Mouse (Mus musculus) neural tube, embryonic 11.5 days (tissue): ENCODE data around the gene Rpap2. TPM values are rescaled to one million over a fixed set of nuclear protein-coding genes. Genes with fewer than 3 reads are reported as not detected.

Source experiments
- ATAC-seq: fragments of 200-750 bp; cut with Nextera tagmentation; 2 replicates; pipeline ENCODE4 v1.8.0; 2017; ENCODE audit warnings: moderate number of reproducible peaks, mild to moderate bottlenecking, moderate TSS enrichment, moderate library complexity; ENCODE audit not compliant: insufficient read depth, low FRiP score, low TSS enrichment
- DNase-seq: peaks from one replicate; pipeline ENCODE4 v3.0.0-alpha.2; 2015; ENCODE audit warnings: low spot score
- H3K27ac ChIP-seq: fragments of 300-500 bp; sonication (generic); 2 replicates; pipeline ENCODE4 v1.5.1; 2014; ENCODE audit warnings: low read depth, mild to moderate bottlenecking, low read length
- H3K27me3 ChIP-seq: fragments of 300-500 bp; sonication (generic); 2 replicates; pipeline ENCODE4 v1.6.1; 2014; ENCODE audit warnings: mild to moderate bottlenecking, low read length, mixed read lengths; ENCODE audit not compliant: control insufficient read depth, insufficient read depth
- H3K36me3 ChIP-seq: fragments of 300-500 bp; sonication (generic); 2 replicates; pipeline ENCODE4 v1.6.1; 2014; ENCODE audit warnings: mild to moderate bottlenecking, low read length, moderate library complexity, mixed read lengths; ENCODE audit not compliant: control insufficient read depth, insufficient read depth
- H3K4me1 ChIP-seq: fragments of 300-500 bp; sonication (generic); 2 replicates; pipeline ENCODE4 v1.6.1; 2014; ENCODE audit warnings: low read length, mixed read lengths; ENCODE audit not compliant: control insufficient read depth, insufficient read depth
- H3K4me2 ChIP-seq: fragments of 300-500 bp; sonication (generic); 2 replicates; pipeline ENCODE4 v1.6.1; 2014; ENCODE audit warnings: low read depth, mild to moderate bottlenecking, moderate library complexity
- H3K4me3 ChIP-seq: fragments of 300-500 bp; sonication (generic); 2 replicates; pipeline ENCODE4 v1.5.1; 2014; ENCODE audit warnings: low read depth, low read length
- H3K9ac ChIP-seq: fragments of 300-500 bp; sonication (generic); 2 replicates; pipeline ENCODE4 v1.6.1; 2014; ENCODE audit warnings: mild to moderate bottlenecking, low read length
- H3K9me3 ChIP-seq: fragments of 300-500 bp; sonication (generic); 2 replicates; pipeline ENCODE4 v1.6.1; 2016; ENCODE audit warnings: low read length; ENCODE audit not compliant: control insufficient read depth
- WGBS: fragments of 180-500 bp; shearing (Covaris S2); extraction: QIAGEN DNeasy Blood & Tissue Kit; methylation state at CpG from one replicate; pipeline ENCODE4 v1.1.7; 2014; 5-methylcytosine and 5-hydroxymethylcytosine counted together
- polyA plus RNA-seq: library from polyadenylated mRNA; unstranded; fragments of >200 nt; fragmentation: Nextera tagmentation; extraction: Ambion mirVana; gene quantifications from 2 replicates; pipeline ENCODE4 v1.2.1, GENCODE M21; 2014

Gene Rpap2
- polyA plus RNA-seq, 1 experiment from 2014 or later = 19.6 TPM

GRCm38 (mm10) chr5:107621327-107621726 is 24.2 kb downstream of the Rpap2 start:
- Histone ChIP-seq H3K4me3 (no peak overlapping the region), H3K27ac (no peak overlapping the region), H3K36me3 (peaks cover 5% of the 10 kb centered on the region; the same call in 1 of the 2 replicates), H3K4me2 (no peak overlapping the region), H3K9me3 (no peaks in the 10 kb centered on the region), H3K27me3 (no peaks in the 10 kb centered on the region), H3K9ac (no peak overlapping the region), H3K4me1 (no peaks in the 10 kb centered on the region)
- 95% methylated on average over 3 of the region's 3 CpGs for WGBS
- no peak for DNase-seq
- no peak for ATAC-seq

GRCm38 (mm10) chr5:107633651-107634050 is 36.5 kb downstream of the Rpap2 start:
- Histone ChIP-seq H3K36me3 (no peaks in the 10 kb centered on the region), H3K4me1 (no peaks in the 10 kb centered on the region), H3K27me3 (no peaks in the 10 kb centered on the region), H3K4me3 (no peak overlapping the region), H3K27ac (no peak overlapping the region), H3K9me3 (no peaks in the 10 kb centered on the region), H3K9ac (no peak overlapping the region), H3K4me2 (no peak overlapping the region)
- DNase-seq (no peak), ATAC-seq (no peak)
- 92% methylated on average over 4 of the region's 4 CpGs for WGBS

- 82% methylated on average over 1 of the region's 1 CpGs for WGBS
- Histone ChIP-seq H3K27ac (no peak overlapping the region), H3K36me3 (no peaks in the 10 kb centered on the region), H3K4me2 (no peak overlapping the region), H3K27me3 (no peaks in the 10 kb centered on the region), H3K4me3 (no peak overlapping the region), H3K9me3 (no peaks in the 10 kb centered on the region), H3K4me1 (no peaks in the 10 kb centered on the region), H3K9ac (no peak overlapping the region)
- ATAC-seq = no peak
- no peak for DNase-seq
These were observed 39.9 kb downstream of the Rpap2 start for GRCm38 (mm10) chr5:107637106-107637505.

- H3K27me3 ChIP-seq = no peaks in the 10 kb centered on the region
- ATAC-seq (no peak), DNase-seq (no peak)
- no peak overlapping the region for H3K4me2 ChIP-seq
- no peaks in the 10 kb centered on the region for H3K9me3 ChIP-seq
- H3K4me3 ChIP-seq = no peak overlapping the region
- H3K27ac ChIP-seq = no peak overlapping the region
- no peaks in the 10 kb centered on the region for H3K4me1 ChIP-seq
- H3K36me3 ChIP-seq = no peaks in the 10 kb centered on the region
- no peak overlapping the region for H3K9ac ChIP-seq
- WGBS = 95% methylated on average over 8 of the region's 8 CpGs
These were observed 41.2 kb downstream of the Rpap2 start for GRCm38 (mm10) chr5:107638366-107638765.

GRCm38 (mm10) chr5:107644595-107644994 is 47.4 kb downstream of the Rpap2 start:
- H3K9ac ChIP-seq = no peak overlapping the region
- H3K27ac ChIP-seq = no peak overlapping the region
- DNase-seq (no peak), ATAC-seq (no peak)
- H3K9me3 ChIP-seq = no peaks in the 10 kb centered on the region
- no peak overlapping the region for H3K4me3 ChIP-seq
- H3K4me1 ChIP-seq = no peaks in the 10 kb centered on the region
- H3K36me3 ChIP-seq = peaks cover 3% of the 10 kb centered on the region; the same call in 1 of the 2 replicates
- H3K27me3 ChIP-seq = no peaks in the 10 kb centered on the region
- H3K4me2 ChIP-seq = no peak overlapping the region
- 91% methylated on average over 2 of the region's 2 CpGs for WGBS

GRCm38 (mm10) chr5:107645935-107646334 is 48.8 kb downstream of the Rpap2 start:
- no peaks in the 10 kb centered on the region for H3K9me3 ChIP-seq
- no peak for DNase-seq
- H3K4me1 ChIP-seq = no peaks in the 10 kb centered on the region
- WGBS = 83% methylated on average over 2 of the region's 2 CpGs
- no peak overlapping the region for H3K27ac ChIP-seq
- H3K4me2 ChIP-seq = no peak overlapping the region
- ATAC-seq = no peak
- peaks cover 3% of the 10 kb centered on the region; the same call in 1 of the 2 replicates for H3K36me3 ChIP-seq
- no peak overlapping the region for H3K4me3 ChIP-seq
- H3K27me3 ChIP-seq = no peaks in the 10 kb centered on the region
- no peak overlapping the region for H3K9ac ChIP-seq

GRCm38 (mm10) chr5:107647580-107647979 is 50.4 kb downstream of the Rpap2 start:
- Histone ChIP-seq H3K9ac (no peak overlapping the region), H3K9me3 (no peaks in the 10 kb centered on the region), H3K4me1 (no peaks in the 10 kb centered on the region), H3K27ac (no peak overlapping the region), H3K36me3 (peaks cover 3% of the 10 kb centered on the region; the same call in 1 of the 2 replicates), H3K4me2 (no peak overlapping the region), H3K27me3 (no peaks in the 10 kb centered on the region), H3K4me3 (no peak overlapping the region)
- no peak for DNase-seq
- WGBS = 56% methylated on average over 4 of the region's 4 CpGs
- ATAC-seq = no peak

- Histone ChIP-seq H3K4me3 (no peak overlapping the region), H3K4me1 (no peaks in the 10 kb centered on the region), H3K27me3 (no peaks in the 10 kb centered on the region), H3K9me3 (no peaks in the 10 kb centered on the region), H3K36me3 (peaks cover 3% of the 10 kb centered on the region; the same call in 1 of the 2 replicates), H3K4me2 (no peak overlapping the region), H3K9ac (no peak overlapping the region), H3K27ac (no peak overlapping the region)
- WGBS = 74% methylated on average over 5 of the region's 5 CpGs
- DNase-seq = no peak
- ATAC-seq = no peak
These were observed 51.5 kb downstream of the Rpap2 start for GRCm38 (mm10) chr5:107648552-107649125.

GRCm38 (mm10) chr5:107649680-107650079 is 52.5 kb downstream of the Rpap2 start:
- Histone ChIP-seq H3K36me3 (peaks cover 3% of the 10 kb centered on the region; the same call in 1 of the 2 replicates), H3K4me1 (no peaks in the 10 kb centered on the region), H3K9ac (no peak overlapping the region), H3K27me3 (no peaks in the 10 kb centered on the region), H3K9me3 (no peaks in the 10 kb centered on the region), H3K27ac (no peak overlapping the region), H3K4me2 (no peak overlapping the region), H3K4me3 (no peak overlapping the region)
- DNase-seq = no peak
- no peak for ATAC-seq
- WGBS = 92% methylated on average over 2 of the region's 2 CpGs
